Mouse (Mus musculus) brain, embryonic 14.5 days (tissue): ENCODE measurements at regions not wholly inside any gene's neighbourhood (a gene's known extent, or its start where the extent isn't known, plus 50 kb on each side); places are given as distances from the start of the nearest gene placed in this dataset.
"Not testable (repeated sequence)": the region's sequence is repeated elsewhere in the genome, so short reads cannot be mapped to it uniquely, and the experiment has no call there.

Experiments
- CTCF ChIP-seq: fragments of 200-500 bp; IDR thresholded peaks from 2 replicates; pipeline ENCODE4 v1.5.1; 2012; ENCODE audit warnings: inconsistent platforms, mild to moderate bottlenecking, moderate library complexity, borderline replicate concordance; ENCODE audit not compliant: insufficient read depth, insufficient read length; ENCODE audit errors: extremely low read depth
- POLR2A ChIP-seq: fragments of 200-500 bp; IDR thresholded peaks from 2 replicates; pipeline ENCODE4 v1.6.1; 2012; ENCODE audit warnings: mild to moderate bottlenecking, inconsistent platforms, borderline replicate concordance; ENCODE audit not compliant: poor library complexity, insufficient read depth, insufficient read length, severe bottlenecking; ENCODE audit errors: extremely low read depth

- not testable (repeated sequence) for TF ChIP-seq CTCF, POLR2A
These were observed 88.7 kb downstream of the Crisp4 start for GRCm38 (mm10) chr1:18057003-18057402.
